Comparison of ENCODE assay signal across 9 mouse cellular contexts in the genomic region with DNA sequence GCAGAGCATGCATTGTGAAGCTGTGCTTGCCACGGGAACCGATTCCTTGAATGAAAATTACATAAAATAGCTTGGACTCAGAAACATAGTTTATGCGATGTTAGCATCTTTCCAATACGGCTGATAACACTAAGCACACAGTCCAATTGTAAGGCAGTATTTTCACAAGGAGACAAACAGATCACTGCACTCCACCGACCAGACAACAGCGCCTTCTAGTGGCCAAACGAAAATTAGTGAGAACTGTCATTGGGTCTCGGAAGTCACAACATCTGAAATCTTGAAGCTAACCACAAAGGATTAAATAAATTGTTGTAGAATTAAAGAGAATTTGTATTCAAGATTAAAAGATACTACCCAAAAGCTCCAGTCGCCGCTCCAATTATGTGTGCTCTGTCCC. TPM values are rescaled to one million over a fixed set of nuclear protein-coding genes. Genes with fewer than 3 reads are reported as not detected.
DNase-seq lines count a peak whose midpoint lies in the region; ATAC-seq and TF ChIP-seq lines count a peak whose summit lies in the region.
"Had no signal": no experiment of that assay in that cellular context is flagged by ENCODE, and none has a peak within 500 bp of the region (broad histone marks: within the 10 kb centered on the region; RNA-seq: fewer than 3 reads in every experiment).

No protein-coding gene starts in this region.

- peak; percentile 15 for DNase-seq in adrenal gland, adult 8-10 months
- DNase-seq in embryo, embryonic 11 days = peak; percentile 80
- peak; percentile 60 for DNase-seq in heart, postnatal 0 days (ENCODE audit: low spot score)
- peak; percentile 63 for DNase-seq in left cerebral cortex, adult 11 months (ENCODE audit: low spot score)
- peak; percentile 9 to 23 for DNase-seq in monocyte, adult 2 months (ENCODE audit: low read depth in 1 of 2, low spot score in 2 of 2)
- DNase-seq in telencephalon, adult 2 months (ENCODE audit: low read depth, low spot score) = peak; percentile 51

- no peaks in the 10 kb centered on the region for H3K4me1 ChIP-seq in intestine, postnatal 0 days (replicated peaks; ENCODE audit: control insufficient read depth, insufficient read depth, low read length)
- H3K4me1 ChIP-seq in intestine, embryonic 15.5 days (replicated peaks) = no peaks in the 10 kb centered on the region
- H3K4me1 ChIP-seq in heart, postnatal 0 days (ENCODE audit: control insufficient read depth, insufficient read depth) = no peaks in the 10 kb centered on the region

- no peak overlapping the region for H3K27ac ChIP-seq in intestine, postnatal 0 days (ENCODE audit: low read depth, low read length)
- no peak overlapping the region for H3K27ac ChIP-seq in intestine, embryonic 15.5 days
- H3K27ac ChIP-seq in heart, postnatal 0 days (ENCODE audit: low read depth) = no peak overlapping the region
- H3K27ac ChIP-seq: neural tube, embryonic 13.5 days had no signal

- no peak; the same call in 1 of the 2 replicates for ATAC-seq in intestine, postnatal 0 days
- no peak for ATAC-seq in intestine, embryonic 15.5 days
- ATAC-seq in heart, postnatal 0 days (ENCODE audit: insufficient read depth, low read depth) = 0 out of 2 replicates have a peak, but pooled peaks have one; percentile 37

- H3K36me3 ChIP-seq in intestine, postnatal 0 days (ENCODE audit: control insufficient read depth, insufficient read depth) = no peaks in the 10 kb centered on the region
- H3K36me3 ChIP-seq in intestine, embryonic 15.5 days = no peaks in the 10 kb centered on the region
- no peaks in the 10 kb centered on the region for H3K36me3 ChIP-seq in heart, postnatal 0 days (replicated peaks; ENCODE audit: control insufficient read depth, insufficient read depth, low read length)
- H3K36me3 ChIP-seq: neural tube, embryonic 13.5 days had no signal

- whole genome bisulfite sequencing in intestine, postnatal 0 days = 22% methylated on average over 10 of the region's 10 CpGs
- WGBS in intestine, embryonic 15.5 days = 25% methylated on average over 10 of the region's 10 CpGs
- WGBS in heart, postnatal 0 days = 17% methylated on average over 10 of the region's 10 CpGs

- H3K4me2 ChIP-seq in intestine, postnatal 0 days (replicated peaks; ENCODE audit: low read depth) = no peak overlapping the region
- no peak overlapping the region for H3K4me2 ChIP-seq in intestine, embryonic 15.5 days (replicated peaks)
- H3K4me2 ChIP-seq in heart, postnatal 0 days (ENCODE audit: low read depth, low read length) = no peak overlapping the region
- H3K4me2 ChIP-seq: neural tube, embryonic 13.5 days had no signal

- TF ChIP-seq EP300 in heart, postnatal 0 days (IDR thresholded peaks at IDR 0.05; ENCODE audit: low read depth) = no peak

- TF ChIP-seq CTCF in intestine, postnatal 0 days (IDR thresholded peaks at IDR 0.05; ENCODE audit: low read depth) = peak; percentile 94
- peak; percentile 91 for TF ChIP-seq CTCF in heart, postnatal 0 days (IDR thresholded peaks at IDR 0.05; ENCODE audit: low read depth)

- no peak overlapping the region for H3K4me3 ChIP-seq in intestine, postnatal 0 days (ENCODE audit: low read depth, low read length)
- H3K4me3 ChIP-seq in intestine, embryonic 15.5 days (replicated peaks) = no peak overlapping the region
- no peak overlapping the region for H3K4me3 ChIP-seq in heart, postnatal 0 days (ENCODE audit: low read depth, low read length)
- H3K4me3 ChIP-seq: neural tube, embryonic 13.5 days had no signal

- no peak overlapping the region for H3K9ac ChIP-seq in intestine, postnatal 0 days (ENCODE audit: low read depth, low read length)
- H3K9ac ChIP-seq in intestine, embryonic 15.5 days = no peak overlapping the region
- no peak overlapping the region for H3K9ac ChIP-seq in heart, postnatal 0 days (replicated peaks; ENCODE audit: low read depth, low read length)
- H3K9ac ChIP-seq: neural tube, embryonic 13.5 days had no signal

- no peaks in the 10 kb centered on the region for H3K9me3 ChIP-seq in intestine, postnatal 0 days (ENCODE audit: control insufficient read depth)
- no peaks in the 10 kb centered on the region for H3K9me3 ChIP-seq in intestine, embryonic 15.5 days
- H3K9me3 ChIP-seq in heart, postnatal 0 days (replicated peaks; ENCODE audit: control insufficient read depth, low read length) = no peaks in the 10 kb centered on the region
- H3K9me3 ChIP-seq: neural tube, embryonic 13.5 days had no signal

- no peaks in the 10 kb centered on the region for H3K27me3 ChIP-seq in intestine, postnatal 0 days (replicated peaks; ENCODE audit: control insufficient read depth, insufficient read depth, low read length)
- no peaks in the 10 kb centered on the region for H3K27me3 ChIP-seq in intestine, embryonic 15.5 days (replicated peaks)
- no peaks in the 10 kb centered on the region for H3K27me3 ChIP-seq in heart, postnatal 0 days (ENCODE audit: control insufficient read depth, insufficient read depth, low read length)
- H3K27me3 ChIP-seq: neural tube, embryonic 13.5 days had no signal

RNA-seq across cellular contexts. Expression of a gene that starts 4.4 kb away (rescaled TPM):
- 7.0 and 7.6 TPM in 2 replicates for polyA plus RNA-seq in intestine, postnatal 0 days (2015; fragmentation: Nextera tagmentation; extraction: Ambion mirVana)
- 6.8 and 8.4 TPM in 2 replicates for polyA plus RNA-seq in intestine, embryonic 15.5 days (2015; fragmentation: Nextera tagmentation; extraction: Ambion mirVana)
- 1 to 10 TPM in 3 of 4 experiments, under 1 TPM in 1; 0.52 to 1.7 (median 1.3) TPM for total RNA-seq in adrenal gland, adult 8-10 months (2022)
- 1.0 TPM in 2 replicates for total RNA-seq in heart, postnatal 0 days (2014; rRNA removed; ENCODE audit: low replicate concordance)
- 2.0 and 2.7 TPM in 2 replicates for polyA plus RNA-seq in heart, postnatal 0 days (2015; fragmentation: Nextera tagmentation; extraction: Ambion mirVana)

Comparison
In these comparisons a context has a peak if more than half of its experiments do, and no peak if none do; other contexts are left out.
1. DNase-seq: peak in every context shown above with its lines; median percentile 80 in embryo, embryonic 11 days; 63 in left cerebral cortex, adult 11 months; 60 in heart, postnatal 0 days; 51 in telencephalon, adult 2 months; 16 in monocyte, adult 2 months; 15 in adrenal gland, adult 8-10 months.